Mouse (Mus musculus) CH12.LX (cell line): Measurements from ENCODE around the gene Lama5.

Source experiments
- CHD2 ChIP-seq: IDR thresholded peaks from 2 replicates; pipeline ENCODE4 v1.6.1; 2011; ENCODE audit warnings: low read length, improper control_type of control experiment
- CTCF ChIP-seq, 2 experiments: IDR thresholded peaks in 1 of 2; conservative IDR thresholded peaks in 1 of 2; 2 replicates each; pipeline ENCODE4 v1.5.1; 2011 to 2012; ENCODE audit warnings: low read depth in 2 of 2, low read length in 2 of 2, improper control_type of control experiment in 1 of 2, inconsistent platforms in 1 of 2, mild to moderate bottlenecking in 1 of 2, moderate library complexity in 1 of 2
- E2F4 ChIP-seq: IDR thresholded peaks from 2 replicates; pipeline ENCODE4 v1.6.1; 2011; ENCODE audit warnings: low read depth, low read length, improper control_type of control experiment; ENCODE audit not compliant: insufficient replicate concordance
- EP300 ChIP-seq: IDR thresholded peaks from 2 replicates; pipeline ENCODE4 v1.6.1; 2011; ENCODE audit warnings: low read length, improper control_type of control experiment
- MEF2A ChIP-seq: IDR thresholded peaks from 2 replicates; pipeline ENCODE4 v1.6.1; 2014; ENCODE audit warnings: low read depth, mild to moderate bottlenecking, inconsistent platforms, low read length, improper control_type of control experiment, borderline replicate concordance
- NELFE ChIP-seq: IDR thresholded peaks from 2 replicates; pipeline ENCODE4 v1.6.1; 2011; ENCODE audit warnings: low read depth, low read length, improper control_type of control experiment
- POLR2A ChIP-seq: IDR thresholded peaks from 2 replicates; pipeline ENCODE4 v1.6.1; 2011; ENCODE audit warnings: low read depth, mild to moderate bottlenecking, improper control_type of control experiment, low read length
- TBP ChIP-seq: conservative IDR thresholded peaks from 2 replicates; pipeline ENCODE4 v1.6.1; 2011; ENCODE audit warnings: low read depth, low read length, improper control_type of control experiment
- USF2 ChIP-seq: conservative IDR thresholded peaks from 2 replicates; pipeline ENCODE4 v1.6.1; 2011; ENCODE audit warnings: low read depth, low read length, improper control_type of control experiment
- ZKSCAN1 ChIP-seq: IDR thresholded peaks from 2 replicates; pipeline ENCODE4 v1.6.1; 2012; ENCODE audit warnings: low read depth, inconsistent platforms, low read length, improper control_type of control experiment, borderline replicate concordance
- ZNF384 ChIP-seq: IDR thresholded peaks from 2 replicates; pipeline ENCODE4 v1.6.1; 2012; ENCODE audit warnings: low read depth, low read length, improper control_type of control experiment, inconsistent platforms

DNA sequence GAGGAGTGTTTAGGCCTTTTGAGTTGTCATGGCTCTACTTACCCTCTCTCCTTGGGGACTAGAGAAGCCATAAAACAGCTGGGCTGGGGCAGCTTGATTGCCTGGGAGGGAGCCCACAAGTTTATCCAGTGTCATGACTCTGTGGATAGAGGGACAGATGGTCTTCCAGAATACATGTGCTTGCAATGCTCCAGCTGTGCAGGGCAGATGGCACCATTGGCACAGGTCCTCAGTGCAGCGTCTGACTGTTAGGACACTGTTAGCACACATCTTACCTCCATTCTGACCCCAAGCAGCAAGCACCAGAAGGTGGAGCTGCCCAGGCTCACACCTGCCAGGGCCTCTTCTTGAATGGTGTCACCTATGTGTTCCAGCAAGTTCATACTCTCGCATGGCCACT is 59.8 kb downstream of the Lama5 start:
- TF ChIP-seq POLR2A (no peak), EP300 (no peak), MEF2A (no peak), TBP (no peak), CTCF (conservative IDR thresholded peaks at IDR 0.05 in 1 of 2, IDR thresholded peaks at IDR 0.05 in 1 of 2; ENCODE audit: low read depth in 2 of 2, low read length in 2 of 2) (no peak), ZKSCAN1 (no peak), CHD2 (no peak), USF2 (no peak), NELFE (no peak), ZNF384 (no peak), E2F4 (no peak)
